Mouse (Mus musculus): ENCODE measurements at regions not wholly inside any gene's neighbourhood (a gene's known extent, or its start where the extent isn't known, plus 50 kb on each side); places are given as distances from the start of the nearest gene placed in this dataset.

- no peaks in the 10 kb centered on the region for H3K27me3 ChIP-seq (ENCODE audit: control insufficient read depth, insufficient read depth, low read length)
- 92% methylated on average over 5 of the region's 5 CpGs for WGBS
- DNase-seq (ENCODE audit: low spot score) (no peak), ATAC-seq (ENCODE audit: insufficient read depth, low FRiP score, low TSS enrichment) (no peak)
- no peaks in the 10 kb centered on the region for H3K9me3 ChIP-seq (ENCODE audit: control insufficient read depth, low read length)
- no peaks in the 10 kb centered on the region for H3K4me1 ChIP-seq (ENCODE audit: control insufficient read depth, insufficient read depth, low read length)
- H3K4me2 ChIP-seq (ENCODE audit: low read depth): no peak overlapping the region
- H3K27ac ChIP-seq (ENCODE audit: low read depth, low read length): no peak overlapping the region
- no peak overlapping the region for H3K9ac ChIP-seq (ENCODE audit: low read length)
- H3K36me3 ChIP-seq (ENCODE audit: control insufficient read depth, insufficient read depth, low read length): no peaks in the 10 kb centered on the region
- H3K4me3 ChIP-seq (ENCODE audit: low read depth, low read length): no peak overlapping the region
Observed at GRCm38 (mm10) chr8:87303522-87303921, 168.9 kb downstream of the Cbln1 start.

- DNase-seq (ENCODE audit: low spot score): no peak
- WGBS: 89% methylated on average over 6 of the region's 6 CpGs
Observed at GRCm38 (mm10) chr8:87297761-87298160, 174.6 kb downstream of the Cbln1 start.

GRCm38 (mm10) chr8:87297331-87297730, 175.1 kb downstream of the Cbln1 start:
- Histone ChIP-seq H3K27ac (ENCODE audit: low read depth, low read length) (no peak overlapping the region), H3K27me3 (ENCODE audit: control insufficient read depth, insufficient read depth, low read length) (no peaks in the 10 kb centered on the region), H3K9me3 (ENCODE audit: control insufficient read depth, low read length) (no peaks in the 10 kb centered on the region), H3K4me1 (ENCODE audit: control insufficient read depth, insufficient read depth, low read length) (no peaks in the 10 kb centered on the region), H3K9ac (ENCODE audit: low read length) (no peak overlapping the region), H3K36me3 (ENCODE audit: control insufficient read depth, insufficient read depth, low read length) (no peaks in the 10 kb centered on the region), H3K4me3 (ENCODE audit: low read depth, low read length) (no peak overlapping the region), H3K4me2 (ENCODE audit: low read depth) (no peak overlapping the region)
- no peak for DNase-seq (ENCODE audit: low spot score)
- no peak for ATAC-seq (ENCODE audit: insufficient read depth, low FRiP score, low TSS enrichment)
- 87% methylated on average over 3 of the region's 3 CpGs for WGBS

More at GRCm38 (mm10) chr8:87297761-87298160, 174.6 kb downstream of the Cbln1 start:
- H3K9ac ChIP-seq (ENCODE audit: low read length): no peak overlapping the region
- no peak overlapping the region for H3K27ac ChIP-seq (ENCODE audit: low read depth, low read length)
- H3K9me3 ChIP-seq (ENCODE audit: control insufficient read depth, low read length): no peaks in the 10 kb centered on the region
- H3K4me1 ChIP-seq (ENCODE audit: control insufficient read depth, insufficient read depth, low read length): no peaks in the 10 kb centered on the region
- ATAC-seq (ENCODE audit: insufficient read depth, low FRiP score, low TSS enrichment): no peak
- H3K4me3 ChIP-seq (ENCODE audit: low read depth, low read length): no peak overlapping the region
- H3K27me3 ChIP-seq (ENCODE audit: control insufficient read depth, insufficient read depth, low read length): no peaks in the 10 kb centered on the region
- no peak overlapping the region for H3K4me2 ChIP-seq (ENCODE audit: low read depth)
- H3K36me3 ChIP-seq (ENCODE audit: control insufficient read depth, insufficient read depth, low read length): no peaks in the 10 kb centered on the region

GRCm38 (mm10) chr8:87286059-87286458, 186.3 kb downstream of the Cbln1 start:
- WGBS: 83% methylated on average over 8 of the region's 8 CpGs
- ATAC-seq (ENCODE audit: insufficient read depth, low FRiP score, low TSS enrichment) (no peak), DNase-seq (ENCODE audit: low spot score) (no peak)
- Histone ChIP-seq H3K36me3 (ENCODE audit: control insufficient read depth, insufficient read depth, low read length) (no peaks in the 10 kb centered on the region), H3K4me1 (ENCODE audit: control insufficient read depth, insufficient read depth, low read length) (no peaks in the 10 kb centered on the region), H3K4me3 (ENCODE audit: low read depth, low read length) (no peak overlapping the region), H3K9ac (ENCODE audit: low read length) (no peak overlapping the region), H3K27ac (ENCODE audit: low read depth, low read length) (no peak overlapping the region), H3K4me2 (ENCODE audit: low read depth) (no peak overlapping the region), H3K27me3 (ENCODE audit: control insufficient read depth, insufficient read depth, low read length) (no peaks in the 10 kb centered on the region), H3K9me3 (ENCODE audit: control insufficient read depth, low read length) (no peaks in the 10 kb centered on the region)

DNA sequence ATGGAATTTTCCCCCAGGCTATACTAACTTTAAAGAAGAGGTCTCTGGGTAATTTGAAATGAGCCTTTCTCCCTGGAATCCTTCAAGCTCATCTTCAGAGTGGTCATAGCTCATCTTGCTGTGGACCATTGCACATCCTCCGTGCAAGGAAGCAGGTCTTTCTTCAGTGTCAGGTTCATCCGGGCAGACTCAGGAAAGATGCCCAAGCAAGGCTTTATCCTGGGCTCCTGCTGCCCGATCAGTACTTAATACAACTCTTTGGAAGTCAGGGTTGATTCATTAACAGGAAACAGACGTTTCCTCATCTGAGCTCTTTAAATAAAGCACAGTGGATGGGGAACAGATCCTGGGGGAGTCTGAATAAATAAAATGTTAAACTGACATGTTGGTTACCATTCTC, 188.1 kb downstream of the Cbln1 start:
- Histone ChIP-seq H3K27ac (ENCODE audit: low read depth, low read length) (no peak overlapping the region), H3K4me2 (ENCODE audit: low read depth) (no peak overlapping the region), H3K4me3 (ENCODE audit: low read depth, low read length) (no peak overlapping the region), H3K4me1 (ENCODE audit: control insufficient read depth, insufficient read depth, low read length) (no peaks in the 10 kb centered on the region), H3K9me3 (ENCODE audit: control insufficient read depth, low read length) (no peaks in the 10 kb centered on the region), H3K27me3 (ENCODE audit: control insufficient read depth, insufficient read depth, low read length) (no peaks in the 10 kb centered on the region), H3K36me3 (ENCODE audit: control insufficient read depth, insufficient read depth, low read length) (no peaks in the 10 kb centered on the region), H3K9ac (ENCODE audit: low read length) (no peak overlapping the region)
- 74% methylated on average over 4 of the region's 4 CpGs for WGBS
- DNase-seq (ENCODE audit: low spot score): no peak
- ATAC-seq (ENCODE audit: insufficient read depth, low FRiP score, low TSS enrichment): no peak

DNA sequence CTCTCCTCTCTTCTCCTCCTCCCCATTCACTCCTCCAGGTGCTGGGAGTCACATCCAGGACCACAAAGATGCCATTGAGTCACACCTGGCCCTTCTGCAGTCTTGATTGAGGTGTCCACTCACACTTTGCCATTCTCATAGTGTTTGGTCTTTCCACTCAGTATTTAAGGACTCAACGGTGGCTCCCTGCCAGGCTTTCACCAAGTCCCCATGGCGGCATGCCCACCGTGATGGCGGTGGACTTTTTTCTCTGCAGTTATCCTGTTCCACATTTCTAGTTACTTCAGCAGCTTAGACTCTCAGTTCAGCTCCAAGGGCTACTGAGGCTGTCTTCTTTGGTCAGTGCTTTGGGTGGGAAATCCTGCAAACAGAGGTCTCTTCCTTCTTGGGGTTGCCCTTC, 189.9 kb downstream of the Cbln1 start:
- DNase-seq (ENCODE audit: low spot score): no peak
- Histone ChIP-seq H3K9ac (ENCODE audit: low read length) (no peak overlapping the region), H3K4me2 (ENCODE audit: low read depth) (no peak overlapping the region), H3K4me1 (ENCODE audit: control insufficient read depth, insufficient read depth, low read length) (no peaks in the 10 kb centered on the region), H3K27ac (ENCODE audit: low read depth, low read length) (no peak overlapping the region), H3K4me3 (ENCODE audit: low read depth, low read length) (no peak overlapping the region), H3K9me3 (ENCODE audit: control insufficient read depth, low read length) (no peaks in the 10 kb centered on the region), H3K27me3 (ENCODE audit: control insufficient read depth, insufficient read depth, low read length) (no peaks in the 10 kb centered on the region), H3K36me3 (ENCODE audit: control insufficient read depth, insufficient read depth, low read length) (no peaks in the 10 kb centered on the region)
- WGBS: 100% methylated on average over 4 of the region's 4 CpGs
- no peak for ATAC-seq (ENCODE audit: insufficient read depth, low FRiP score, low TSS enrichment)

GRCm38 (mm10) chr8:87273328-87273727, 199.1 kb downstream of the Cbln1 start:
- Histone ChIP-seq H3K27me3 (ENCODE audit: control insufficient read depth, insufficient read depth, low read length) (no peaks in the 10 kb centered on the region), H3K27ac (ENCODE audit: low read depth, low read length) (no peak overlapping the region), H3K4me2 (ENCODE audit: low read depth) (no peak overlapping the region), H3K9ac (ENCODE audit: low read length) (no peak overlapping the region), H3K36me3 (ENCODE audit: control insufficient read depth, insufficient read depth, low read length) (no peaks in the 10 kb centered on the region), H3K4me1 (ENCODE audit: control insufficient read depth, insufficient read depth, low read length) (no peaks in the 10 kb centered on the region), H3K9me3 (ENCODE audit: control insufficient read depth, low read length) (no peaks in the 10 kb centered on the region), H3K4me3 (ENCODE audit: low read depth, low read length) (no peak overlapping the region)
- DNase-seq (ENCODE audit: low spot score): no peak
- ATAC-seq (ENCODE audit: insufficient read depth, low FRiP score, low TSS enrichment): no peak
- WGBS: 67% methylated on average over 6 of the region's 6 CpGs

- Histone ChIP-seq H3K4me3 (ENCODE audit: low read depth, low read length) (no peak overlapping the region), H3K9me3 (ENCODE audit: control insufficient read depth, low read length) (no peaks in the 10 kb centered on the region), H3K27me3 (ENCODE audit: control insufficient read depth, insufficient read depth, low read length) (no peaks in the 10 kb centered on the region), H3K9ac (ENCODE audit: low read length) (no peak overlapping the region), H3K4me2 (ENCODE audit: low read depth) (no peak overlapping the region), H3K36me3 (ENCODE audit: control insufficient read depth, insufficient read depth, low read length) (no peaks in the 10 kb centered on the region), H3K27ac (ENCODE audit: low read depth, low read length) (no peak overlapping the region), H3K4me1 (ENCODE audit: control insufficient read depth, insufficient read depth, low read length) (no peaks in the 10 kb centered on the region)
- DNase-seq (ENCODE audit: low spot score) (no peak), ATAC-seq (ENCODE audit: insufficient read depth, low FRiP score, low TSS enrichment) (no peak)
- WGBS: 71% methylated on average over 3 of the region's 3 CpGs
Observed at GRCm38 (mm10) chr8:87270525-87271187, 201.8 kb downstream of the Cbln1 start.

DNA sequence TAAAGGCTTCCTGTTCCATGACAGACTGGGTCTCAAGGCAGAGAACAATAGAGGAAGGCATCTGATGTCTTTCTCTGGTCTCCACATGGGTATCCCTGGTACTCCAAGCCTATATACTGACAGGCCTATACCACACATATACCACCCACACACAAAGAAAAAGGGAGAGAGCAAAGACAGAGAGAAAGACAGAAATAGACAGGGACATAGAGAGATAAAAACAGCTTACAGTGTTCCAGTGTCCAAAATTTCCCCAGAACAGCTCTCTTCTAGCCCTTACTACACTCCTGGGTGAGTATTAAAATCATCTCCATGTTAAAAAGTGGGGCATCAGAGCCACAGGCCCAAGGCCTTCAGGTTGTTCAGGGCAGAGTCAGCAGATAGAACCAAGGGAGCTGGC, 204.2 kb downstream of the Cbln1 start:
- Histone ChIP-seq H3K4me1 (ENCODE audit: control insufficient read depth, insufficient read depth, low read length) (no peaks in the 10 kb centered on the region), H3K27me3 (ENCODE audit: control insufficient read depth, insufficient read depth, low read length) (no peaks in the 10 kb centered on the region), H3K4me2 (ENCODE audit: low read depth) (no peak overlapping the region), H3K4me3 (ENCODE audit: low read depth, low read length) (no peak overlapping the region), H3K9ac (ENCODE audit: low read length) (no peak overlapping the region), H3K9me3 (ENCODE audit: control insufficient read depth, low read length) (no peaks in the 10 kb centered on the region), H3K36me3 (ENCODE audit: control insufficient read depth, insufficient read depth, low read length) (no peaks in the 10 kb centered on the region), H3K27ac (ENCODE audit: low read depth, low read length) (no peak overlapping the region)
- DNase-seq (ENCODE audit: low spot score) (no peak), ATAC-seq (ENCODE audit: insufficient read depth, low FRiP score, low TSS enrichment) (no peak)
